Mouse (Mus musculus): ENCODE results near the gene Hdac1. TPM values are rescaled to one million over a fixed set of nuclear protein-coding genes. Genes with fewer than 3 reads are reported as not detected.

Hdac1 gene
- polyA plus RNA-seq, 1 experiment from 2014 or later = 74.7 TPM

GRCm38 (mm10) chr4:129508834-129509600 is 33.5 kb downstream of the Hdac1 start:
- Histone ChIP-seq H3K4me2 (ENCODE audit: low read length) (no peak overlapping the region), H3K27me3 (ENCODE audit: control insufficient read depth, insufficient read depth, low read depth, low read length) (no peaks in the 10 kb centered on the region), H3K4me1 (ENCODE audit: control insufficient read depth, insufficient read depth, low read length) (peaks cover 4% of the 10 kb centered on the region; the same call in 1 of the 2 replicates), H3K9ac (ENCODE audit: low read depth, low read length) (no peak overlapping the region), H3K4me3 (ENCODE audit: low read depth, low read length) (no peak overlapping the region), H3K27ac (ENCODE audit: low read length) (no peak overlapping the region), H3K36me3 (ENCODE audit: control insufficient read depth, insufficient read depth, low read length) (no peaks in the 10 kb centered on the region), H3K9me3 (replicated peaks; ENCODE audit: control insufficient read depth, low read length, poor library complexity, severe bottlenecking) (no peaks in the 10 kb centered on the region)
- no peak for ATAC-seq
- 57% methylated on average over 15 of the region's 15 CpGs for WGBS

- no peaks in the 10 kb centered on the region for H3K9me3 ChIP-seq (replicated peaks; ENCODE audit: control insufficient read depth, low read length, poor library complexity, severe bottlenecking)
- 84% methylated on average over 3 of the region's 3 CpGs for WGBS
- H3K27ac ChIP-seq (ENCODE audit: low read length) = no peak overlapping the region
- no peaks in the 10 kb centered on the region for H3K27me3 ChIP-seq (ENCODE audit: control insufficient read depth, insufficient read depth, low read depth, low read length)
- H3K4me1 ChIP-seq (ENCODE audit: control insufficient read depth, insufficient read depth, low read length) = peaks cover 4% of the 10 kb centered on the region; the same call in 1 of the 2 replicates
- no peak overlapping the region for H3K4me3 ChIP-seq (ENCODE audit: low read depth, low read length)
- no peaks in the 10 kb centered on the region for H3K36me3 ChIP-seq (ENCODE audit: control insufficient read depth, insufficient read depth, low read length)
- ATAC-seq = no peak
- no peak overlapping the region for H3K4me2 ChIP-seq (ENCODE audit: low read length)
- H3K9ac ChIP-seq (ENCODE audit: low read depth, low read length) = no peak overlapping the region
Measured at GRCm38 (mm10) chr4:129508237-129508515, 34.3 kb downstream of the Hdac1 start.

- ATAC-seq = no peak
- H3K9ac ChIP-seq (ENCODE audit: low read depth, low read length) = no peak overlapping the region
- no peak overlapping the region for H3K4me2 ChIP-seq (ENCODE audit: low read length)
- H3K36me3 ChIP-seq (ENCODE audit: control insufficient read depth, insufficient read depth, low read length) = no peaks in the 10 kb centered on the region
- peaks cover 4% of the 10 kb centered on the region; the same call in 1 of the 2 replicates for H3K4me1 ChIP-seq (ENCODE audit: control insufficient read depth, insufficient read depth, low read length)
- H3K9me3 ChIP-seq (replicated peaks; ENCODE audit: control insufficient read depth, low read length, poor library complexity, severe bottlenecking) = no peaks in the 10 kb centered on the region
- no peaks in the 10 kb centered on the region for H3K27me3 ChIP-seq (ENCODE audit: control insufficient read depth, insufficient read depth, low read depth, low read length)
- WGBS = 71% methylated on average over 9 of the region's 10 CpGs
- no peak overlapping the region for H3K4me3 ChIP-seq (ENCODE audit: low read depth, low read length)
- no peak overlapping the region for H3K27ac ChIP-seq (ENCODE audit: low read length)
Measured at GRCm38 (mm10) chr4:129507434-129508236, 34.9 kb downstream of the Hdac1 start.

GRCm38 (mm10) chr4:129505511-129505910 is 37.0 kb downstream of the Hdac1 start:
- no peaks in the 10 kb centered on the region for H3K9me3 ChIP-seq (replicated peaks; ENCODE audit: control insufficient read depth, low read length, poor library complexity, severe bottlenecking)
- no peaks in the 10 kb centered on the region for H3K36me3 ChIP-seq (ENCODE audit: control insufficient read depth, insufficient read depth, low read length)
- H3K9ac ChIP-seq (ENCODE audit: low read depth, low read length) = no peak overlapping the region
- H3K4me3 ChIP-seq (ENCODE audit: low read depth, low read length) = no peak overlapping the region
- H3K4me1 ChIP-seq (ENCODE audit: control insufficient read depth, insufficient read depth, low read length) = peaks cover 9% of the 10 kb centered on the region
- ATAC-seq = no peak
- H3K27ac ChIP-seq (ENCODE audit: low read length) = no peak overlapping the region
- H3K27me3 ChIP-seq (ENCODE audit: control insufficient read depth, insufficient read depth, low read depth, low read length) = no peaks in the 10 kb centered on the region
- H3K4me2 ChIP-seq (ENCODE audit: low read length) = no peak overlapping the region
- WGBS = 80% methylated on average over 3 of the region's 3 CpGs

- Histone ChIP-seq H3K4me3 (ENCODE audit: low read depth, low read length) (no peak overlapping the region), H3K9me3 (replicated peaks; ENCODE audit: control insufficient read depth, low read length, poor library complexity, severe bottlenecking) (no peaks in the 10 kb centered on the region), H3K4me2 (ENCODE audit: low read length) (no peak overlapping the region), H3K4me1 (ENCODE audit: control insufficient read depth, insufficient read depth, low read length) (peaks cover 4% of the 10 kb centered on the region; the same call in 1 of the 2 replicates), H3K27me3 (ENCODE audit: control insufficient read depth, insufficient read depth, low read depth, low read length) (no peaks in the 10 kb centered on the region), H3K27ac (ENCODE audit: low read length) (no peak overlapping the region), H3K9ac (ENCODE audit: low read depth, low read length) (no peak overlapping the region), H3K36me3 (ENCODE audit: control insufficient read depth, insufficient read depth, low read length) (no peaks in the 10 kb centered on the region)
- WGBS = 79% methylated on average over 11 of the region's 11 CpGs
- ATAC-seq = no peak
Measured at GRCm38 (mm10) chr4:129502901-129503444, 39.5 kb downstream of the Hdac1 start.

GRCm38 (mm10) chr4:129502327-129502888 is 40.1 kb downstream of the Hdac1 start:
- Histone ChIP-seq H3K4me2 (ENCODE audit: low read length) (no peak overlapping the region), H3K27ac (ENCODE audit: low read length) (no peak overlapping the region), H3K27me3 (ENCODE audit: control insufficient read depth, insufficient read depth, low read depth, low read length) (no peaks in the 10 kb centered on the region), H3K4me3 (ENCODE audit: low read depth, low read length) (no peak overlapping the region), H3K9ac (ENCODE audit: low read depth, low read length) (no peak overlapping the region), H3K36me3 (ENCODE audit: control insufficient read depth, insufficient read depth, low read length) (no peaks in the 10 kb centered on the region), H3K9me3 (replicated peaks; ENCODE audit: control insufficient read depth, low read length, poor library complexity, severe bottlenecking) (no peaks in the 10 kb centered on the region), H3K4me1 (ENCODE audit: control insufficient read depth, insufficient read depth, low read length) (peaks cover 4% of the 10 kb centered on the region; the same call in 1 of the 2 replicates)
- no peak for ATAC-seq
- WGBS = 78% methylated on average over 9 of the region's 9 CpGs

- Histone ChIP-seq H3K4me2 (ENCODE audit: low read length) (peak overlapping the region; percentile 88), H3K27me3 (ENCODE audit: control insufficient read depth, insufficient read depth, low read depth, low read length) (no peaks in the 10 kb centered on the region), H3K4me1 (ENCODE audit: control insufficient read depth, insufficient read depth, low read length) (peaks cover 17% of the 10 kb centered on the region), H3K27ac (ENCODE audit: low read length) (peak overlapping the region; percentile 72), H3K9me3 (replicated peaks; ENCODE audit: control insufficient read depth, low read length, poor library complexity, severe bottlenecking) (no peaks in the 10 kb centered on the region), H3K9ac (ENCODE audit: low read depth, low read length) (peak overlapping the region; percentile 68), H3K4me3 (ENCODE audit: low read depth, low read length) (peak overlapping the region; percentile 55), H3K36me3 (ENCODE audit: control insufficient read depth, insufficient read depth, low read length) (no peaks in the 10 kb centered on the region)
- ATAC-seq = peak; percentile 37
- WGBS = 1% methylated on average over 45 of the region's 49 CpGs
Measured at GRCm38 (mm10) chr4:129500607-129501566, 41.6 kb downstream of the Hdac1 start.

GRCm38 (mm10) chr4:129500017-129500416 is 42.5 kb downstream of the Hdac1 start:
- no peak overlapping the region for H3K9ac ChIP-seq (ENCODE audit: low read depth, low read length)
- peak overlapping the region; percentile 72; the same call in 1 of the 2 replicates for H3K27ac ChIP-seq (ENCODE audit: low read length)

More at GRCm38 (mm10) chr4:129500017-129500416, 42.5 kb downstream of the Hdac1 start:
- H3K36me3 ChIP-seq (ENCODE audit: control insufficient read depth, insufficient read depth, low read length) = no peaks in the 10 kb centered on the region
- peak overlapping the region; percentile 88; the same call in 1 of the 2 replicates for H3K4me2 ChIP-seq (ENCODE audit: low read length)
- no peak for ATAC-seq
- H3K9me3 ChIP-seq (replicated peaks; ENCODE audit: control insufficient read depth, low read length, poor library complexity, severe bottlenecking) = no peaks in the 10 kb centered on the region
- peaks cover 20% of the 10 kb centered on the region for H3K4me1 ChIP-seq (ENCODE audit: control insufficient read depth, insufficient read depth, low read length)
- WGBS = 82% methylated on average over 8 of the region's 8 CpGs
- H3K4me3 ChIP-seq (ENCODE audit: low read depth, low read length) = no peak overlapping the region
- no peaks in the 10 kb centered on the region for H3K27me3 ChIP-seq (ENCODE audit: control insufficient read depth, insufficient read depth, low read depth, low read length)

All from midbrain, embryonic 16.5 days (tissue).